Mouse (Mus musculus) monocyte, adult 5-6 weeks (primary cell): ENCODE results near the gene Olfr1056. TPM values are rescaled to one million over a fixed set of nuclear protein-coding genes. Genes with fewer than 3 reads are reported as not detected.
"Not testable (repeated sequence)": the region's sequence is repeated elsewhere in the genome, so short reads cannot be mapped to it uniquely, and the experiment has no call there.

Experiments
- ATAC-seq: fragments of 153-309, 156-312 bp; replicated peaks from 2 replicates; pipeline ENCODE4 v1.8.0; 2017; ENCODE audit warnings: mild to moderate bottlenecking; ENCODE audit not compliant: low TSS enrichment, insufficient number of reproducible peaks, severe bottlenecking, poor library complexity, low FRiP score
- total RNA-seq: library from RNA; stranded (forward); fragments of 200-1000, 200-491, 200-594 nt; gene quantifications from 3 replicates; pipeline ENCODE4 v1.2.3, GENCODE M21; 2017

Gene Olfr1056
- 0.64 TPM in 1 of 3 replicates, not detected in the others for total RNA-seq

- ATAC-seq, result no peak
Measured at GRCm38 (mm10) chr2:86362369-86362768, at the start of gene Olfr1056. Gene Olfr1056, minus strand, starts transcription at chr2:86362469.

GRCm38 (mm10) chr2:86395114-86395513 lies 32.8 kb upstream of the Olfr1056 start:
- ATAC-seq, result no peak

- ATAC-seq, result not testable (repeated sequence)
Measured at GRCm38 (mm10) chr2:86388461-86388860, 26.2 kb upstream of the Olfr1056 start, which contains the start of gene Olfr1058. Gene Olfr1058, minus strand, starts transcription at chr2:86388561.

- no peak for ATAC-seq
Measured at GRCm38 (mm10) chr2:86378293-86378692, 16.0 kb upstream of the Olfr1056 start, which contains the start of gene Olfr1057. Gene Olfr1057, minus strand, starts transcription at chr2:86378393.

GRCm38 (mm10) chr2:86366342-86366741 lies 4.1 kb upstream of the Olfr1056 start:
- not testable (repeated sequence) for ATAC-seq

- ATAC-seq, result not testable (repeated sequence)
Measured at GRCm38 (mm10) chr2:86351751-86352150, 10.5 kb downstream of the Olfr1056 start.

GRCm38 (mm10) chr2:86350184-86350583 lies 12.1 kb downstream of the Olfr1056 start, which contains the start of gene Olfr1055:
Gene Olfr1055, minus strand, starts transcription at chr2:86350284.
- no peak for ATAC-seq

GRCm38 (mm10) chr2:86335333-86335732 lies 26.9 kb downstream of the Olfr1056 start, which contains the start of gene Olfr1054:
Gene Olfr1054, minus strand, starts transcription at chr2:86335433.
- no peak for ATAC-seq

GRCm38 (mm10) chr2:86315184-86315583 lies 47.1 kb downstream of the Olfr1056 start, which contains the start of gene Olfr1053:
Gene Olfr1053, minus strand, starts transcription at chr2:86315284.
- ATAC-seq, result no peak

Other genes with a start within 250 kb of the Olfr1056 start
- gene Olfr1039, start 226.5 kb downstream of the Olfr1056 start, total RNA-seq, result not detected in 3 replicates
- not detected in 3 replicates for gene Olfr1040, start 215.7 kb downstream of the Olfr1056 start, total RNA-seq
- gene Olfr1042, start 200.6 kb downstream of the Olfr1056 start, total RNA-seq, result not detected in 3 replicates
- not detected in 3 replicates for gene Olfr1043, start 194.9 kb downstream of the Olfr1056 start, total RNA-seq
- not detected in 3 replicates for gene Olfr1044, start 184.6 kb downstream of the Olfr1056 start, total RNA-seq
- gene Olfr52, start 176.8 kb downstream of the Olfr1056 start, total RNA-seq, result not detected in 3 replicates
- not detected in 3 replicates for gene Olfr1045, start 159.5 kb downstream of the Olfr1056 start, total RNA-seq
- not detected in 3 replicates for gene Olfr1046, start 143.2 kb downstream of the Olfr1056 start, total RNA-seq
- gene Olfr1047, start 131.1 kb downstream of the Olfr1056 start, total RNA-seq, result not detected in 3 replicates
- gene Olfr1048, start 122.2 kb downstream of the Olfr1056 start, total RNA-seq, result not detected in 3 replicates
- gene Olfr1049, start 104.1 kb downstream of the Olfr1056 start, total RNA-seq, result not detected in 3 replicates
- not detected in 3 replicates for gene Olfr1051, start 83.4 kb downstream of the Olfr1056 start, total RNA-seq
- not detected in 3 replicates for gene Olfr1052, start 70.0 kb downstream of the Olfr1056 start, total RNA-seq
- not detected in 3 replicates for gene Olfr1053, start 47.2 kb downstream of the Olfr1056 start, total RNA-seq
- gene Olfr1054, start 27.0 kb downstream of the Olfr1056 start, total RNA-seq, result not detected in 3 replicates
- not detected in 3 replicates for gene Olfr1055, start 12.2 kb downstream of the Olfr1056 start, total RNA-seq
- gene Olfr1057, start 15.9 kb upstream of the Olfr1056 start, total RNA-seq, result not detected in 3 replicates
- gene Olfr1058, start 26.1 kb upstream of the Olfr1056 start, total RNA-seq, result not detected in 3 replicates
- not detected in 3 replicates for gene Olfr1061, start 51.6 kb upstream of the Olfr1056 start, total RNA-seq
- not detected in 3 replicates for gene Olfr1062, start 64.3 kb upstream of the Olfr1056 start, total RNA-seq
- not detected in 3 replicates for gene Olfr1065, start 88.1 kb upstream of the Olfr1056 start, total RNA-seq
- gene Olfr1066, start 93.8 kb upstream of the Olfr1056 start, total RNA-seq, result not detected in 3 replicates
- gene Olfr228, start 124.9 kb upstream of the Olfr1056 start, total RNA-seq, result not detected in 3 replicates
- gene Olfr1076, start 146.0 kb upstream of the Olfr1056 start, total RNA-seq, result not detected in 3 replicates
- gene Olfr1079, start 180.0 kb upstream of the Olfr1056 start, total RNA-seq, result not detected in 3 replicates
- gene Olfr1080, start 195.8 kb upstream of the Olfr1056 start, total RNA-seq, result not detected in 3 replicates
- not detected in 3 replicates for gene Olfr1082, start 236.5 kb upstream of the Olfr1056 start, total RNA-seq